Mouse (Mus musculus) liver, embryonic 14.5 days (tissue): Measurements from ENCODE around the gene Dock2. TPM values are rescaled to one million over a fixed set of nuclear protein-coding genes. Genes with fewer than 3 reads are reported as not detected.

Experiments used
- ATAC-seq: fragments of 200-750 bp; cut with Nextera tagmentation; 2 replicates; pipeline ENCODE4 v1.8.0; 2017; ENCODE audit warnings: moderate number of reproducible peaks, mild to moderate bottlenecking, moderate library complexity; ENCODE audit not compliant: insufficient read depth
- DNase-seq, 3 experiments: peaks; one replicate each; pipeline ENCODE4 v3.0.0-alpha.2; 2012 to 2013; ENCODE audit warnings: low read depth in 3 of 3, low spot score in 3 of 3
- H3K27ac ChIP-seq: fragments of 300-500 bp; sonication (generic); 2 replicates; pipeline ENCODE4 v1.5.1; 2014; ENCODE audit warnings: moderate library complexity, mild to moderate bottlenecking, control low read depth, inconsistent platforms
- H3K27me3 ChIP-seq: fragments of 300-500 bp; sonication (generic); 2 replicates; pipeline ENCODE4 v1.6.1; 2014; ENCODE audit warnings: mild to moderate bottlenecking, low read length, moderate library complexity; ENCODE audit not compliant: control insufficient read depth, insufficient read depth
- H3K36me3 ChIP-seq: fragments of 300-500 bp; sonication (generic); replicated peaks from 2 replicates; pipeline ENCODE4 v1.6.1; 2014; ENCODE audit warnings: low read depth; ENCODE audit not compliant: control insufficient read depth, insufficient read depth
- H3K4me1 ChIP-seq, 2 experiments: fragments of 200-500 bp in 1 of 2; fragments of 300-500 bp in 1 of 2; sonication (generic) in 1 of 2; replicated peaks; 2 replicates each; pipeline ENCODE4 v1.6.1; 2012 to 2014; ENCODE audit warnings: antibody characterized with exemption in 1 of 2, inconsistent platforms in 1 of 2, low read length in 1 of 2; ENCODE audit not compliant: control insufficient read depth in 2 of 2, insufficient read depth in 2 of 2
- H3K4me2 ChIP-seq: fragments of 300-500 bp; sonication (generic); 2 replicates; pipeline ENCODE4 v1.6.1; 2014; ENCODE audit warnings: low read depth, mild to moderate bottlenecking, control low read depth, moderate library complexity
- H3K4me3 ChIP-seq, 2 experiments: fragments of 200-500 bp in 1 of 2; fragments of 300-500 bp in 1 of 2; sonication (generic) in 1 of 2; 2 replicates each; pipeline ENCODE4 v1.5.1; 2012 to 2014; ENCODE audit warnings: low read depth in 2 of 2, low read length in 2 of 2, mild to moderate bottlenecking in 2 of 2, control low read depth in 1 of 2, inconsistent platforms in 1 of 2, moderate library complexity in 1 of 2; ENCODE audit not compliant: insufficient read depth in 1 of 2
- H3K9ac ChIP-seq: fragments of 300-500 bp; sonication (generic); replicated peaks from 2 replicates; pipeline ENCODE4 v1.6.1; 2014; ENCODE audit warnings: mild to moderate bottlenecking, control low read depth, moderate library complexity
- H3K9me3 ChIP-seq: fragments of 300-500 bp; sonication (generic); 2 replicates; pipeline ENCODE4 v1.6.1; 2016; ENCODE audit warnings: low read length, mixed read lengths; ENCODE audit not compliant: control insufficient read depth
- CTCF ChIP-seq: IDR thresholded peaks from 2 replicates; pipeline ENCODE4 v1.5.1; 2016; ENCODE audit warnings: antibody characterized with exemption, low read depth, control low read depth
- EP300 ChIP-seq: IDR thresholded peaks from 2 replicates; pipeline ENCODE4 v1.6.1; 2016; ENCODE audit warnings: antibody characterized with exemption, low read depth
- WGBS: fragments of 180-500 bp; shearing (Covaris S2); extraction: QIAGEN DNeasy Blood & Tissue Kit; methylation state at CpG from one replicate; pipeline ENCODE4 v1.1.7; 2014; ENCODE audit not compliant: insufficient replicate concordance; 5-methylcytosine and 5-hydroxymethylcytosine counted together
- polyA plus RNA-seq, 2 experiments: library from polyadenylated mRNA; depleted of rRNA in 1 of 2; stranded (reverse) in 1 of 2; unstranded in 1 of 2; fragments of >200 nt; fragmentation: Nextera tagmentation in 1 of 2; extraction: Ambion mirVana in 1 of 2; gene quantifications; 2 replicates each; pipeline versions ENCODE4 v1.2.1 to v1.2.3; 2012 to 2014

Dock2 gene
- polyA plus RNA-seq, 2 experiments = 2.1 to 2.6 TPM

DNA sequence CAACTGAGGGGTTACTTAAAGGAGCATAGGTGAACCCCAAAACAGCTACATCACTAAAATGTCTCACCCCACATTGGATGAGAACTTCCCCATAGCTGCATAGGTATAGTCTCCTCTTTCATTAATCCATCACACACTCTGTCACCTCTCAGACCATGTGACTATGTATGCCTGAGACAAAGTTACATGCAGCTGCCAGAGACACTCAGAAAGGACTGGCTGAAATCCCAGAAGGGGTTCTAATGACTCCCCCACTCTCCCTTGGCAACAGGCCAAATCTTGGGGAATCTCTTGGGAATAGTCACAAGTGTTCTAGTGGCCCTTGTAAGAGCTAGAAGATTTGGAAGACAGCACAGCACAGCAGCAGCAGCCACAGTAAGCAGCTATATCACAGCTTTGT is 1.2 kb upstream of the Dock2 start:
- no peak overlapping the region for H3K9ac ChIP-seq
- no peaks in the 10 kb centered on the region for H3K36me3 ChIP-seq
- no peaks in the 10 kb centered on the region for H3K9me3 ChIP-seq
- no peak overlapping the region for H3K4me2 ChIP-seq
- H3K4me3 ChIP-seq = no peak overlapping the region
- ATAC-seq (no peak), DNase-seq (no peak)
- no peaks in the 10 kb centered on the region for H3K27me3 ChIP-seq
- H3K27ac ChIP-seq = no peak overlapping the region
- TF ChIP-seq CTCF = no peak
- TF ChIP-seq EP300 = no peak
- H3K4me1 ChIP-seq = peaks cover 3 to 5% of the 10 kb centered on the region in 2 experiments; a peak in 2 of 4 replicates

- H3K4me1 ChIP-seq = peaks cover 3 to 5% of the 10 kb centered on the region in 2 experiments; a peak in 2 of 4 replicates
- WGBS = 26% methylated on average over 8 of the region's 8 CpGs
- no peaks in the 10 kb centered on the region for H3K36me3 ChIP-seq
- peak; percentile 44; the same call in 1 of the 2 replicates for ATAC-seq
- H3K27me3 ChIP-seq = no peaks in the 10 kb centered on the region
- DNase-seq = no peak
- H3K4me2 ChIP-seq = peak overlapping the region; percentile 56
- peak overlapping the region; percentile 7 to 48 for H3K4me3 ChIP-seq
- no peak overlapping the region for H3K27ac ChIP-seq
- no peaks in the 10 kb centered on the region for H3K9me3 ChIP-seq
- TF ChIP-seq CTCF (no peak), EP300 (no peak)
- H3K9ac ChIP-seq = no peak overlapping the region
Measured at GRCm38 (mm10) chr11:34782516-34783430, 919 bp downstream of the Dock2 start.

DNA sequence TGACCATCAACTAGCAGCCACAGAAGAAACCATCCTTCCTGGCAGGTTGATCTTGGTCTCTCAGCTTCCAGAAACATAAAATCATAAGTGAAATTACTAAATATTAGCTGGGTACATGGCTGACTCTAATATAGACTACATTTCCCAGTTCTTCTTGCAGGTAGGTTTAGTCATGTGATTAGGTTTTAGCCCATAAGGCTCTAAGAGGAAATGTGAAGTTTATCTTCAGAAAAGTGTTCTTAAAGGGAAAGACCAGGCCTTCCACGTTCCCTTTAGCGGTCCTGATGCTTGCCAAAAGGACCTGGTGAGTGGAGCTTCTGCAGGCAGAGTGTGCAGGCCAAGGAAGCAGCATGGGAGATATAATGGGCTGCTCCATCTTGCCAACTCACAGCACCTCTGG is 2.9 kb downstream of the Dock2 start:
- no peak for ATAC-seq
- WGBS = 47% methylated on average over 2 of the region's 2 CpGs
- Histone ChIP-seq H3K36me3 (no peaks in the 10 kb centered on the region), H3K9ac (no peak overlapping the region), H3K27ac (no peak overlapping the region), H3K4me3 (no peak overlapping the region), H3K9me3 (no peaks in the 10 kb centered on the region), H3K4me2 (no peak overlapping the region), H3K27me3 (no peaks in the 10 kb centered on the region), H3K4me1 (peaks cover 0 to 5% of the 10 kb centered on the region in 2 experiments; a peak in 1 of 4 replicates)
- TF ChIP-seq CTCF = no peak
- TF ChIP-seq EP300 = no peak
- no peak for DNase-seq

GRCm38 (mm10) chr11:34779966-34780365 is 3.7 kb downstream of the Dock2 start:
- Histone ChIP-seq H3K4me2 (no peak overlapping the region), H3K27ac (no peak overlapping the region), H3K27me3 (no peaks in the 10 kb centered on the region), H3K4me3 (no peak overlapping the region), H3K4me1 (peaks cover 0 to 5% of the 10 kb centered on the region in 2 experiments; a peak in 1 of 4 replicates), H3K9ac (no peak overlapping the region), H3K9me3 (no peaks in the 10 kb centered on the region), H3K36me3 (no peaks in the 10 kb centered on the region)
- WGBS = 31% methylated on average over 4 of the region's 4 CpGs
- DNase-seq = no peak
- TF ChIP-seq EP300 = no peak
- no peak for TF ChIP-seq CTCF
- no peak for ATAC-seq

DNA sequence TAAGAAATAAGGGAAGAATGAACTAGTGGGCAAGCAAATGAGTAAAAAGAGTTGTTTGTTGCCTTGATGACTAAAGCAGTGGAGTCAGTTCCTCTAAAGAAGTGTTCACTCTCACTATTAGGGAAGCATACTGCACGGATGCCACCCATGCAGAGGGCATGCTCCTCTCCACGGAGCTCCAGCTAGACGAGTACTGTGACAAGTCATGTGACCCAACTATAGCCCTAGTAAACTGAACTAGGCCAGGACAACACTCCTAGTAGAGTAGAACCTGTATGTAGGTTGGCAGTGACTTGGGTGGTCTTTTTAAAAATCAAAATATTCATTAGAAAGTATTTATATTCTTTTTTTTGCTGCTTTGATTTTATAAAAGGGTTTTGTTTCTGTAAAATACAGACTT is 5.3 kb downstream of the Dock2 start:
- ATAC-seq = no peak

More for the DNA sequence above, 5.3 kb downstream of the Dock2 start:
- Histone ChIP-seq H3K36me3 (no peaks in the 10 kb centered on the region), H3K9me3 (no peaks in the 10 kb centered on the region), H3K9ac (no peak overlapping the region), H3K4me1 (peaks cover 0 to 5% of the 10 kb centered on the region in 2 experiments; a peak in 1 of 4 replicates), H3K27me3 (no peaks in the 10 kb centered on the region), H3K27ac (no peak overlapping the region), H3K4me2 (no peak overlapping the region), H3K4me3 (no peak overlapping the region)
- WGBS = 52% methylated on average over 3 of the region's 3 CpGs
- no peak for TF ChIP-seq EP300
- no peak for TF ChIP-seq CTCF
- no peak for DNase-seq
